Mouse (Mus musculus) gastrocnemius, postnatal 25 days (tissue): ENCODE results near the gene Olfr98. TPM values are rescaled to one million over a fixed set of nuclear protein-coding genes. Genes with fewer than 3 reads are reported as not detected.

Experiments used
- total RNA-seq, 2 experiments: library from RNA; stranded (reverse); gene quantifications; 1 replicate in 1 of 2; 2 replicates in 1 of 2; pipeline ENCODE4 v1.2.3; 2021

Gene Olfr98
- total RNA-seq, 2 experiments from 2014 or later, result not detected

Other genes with a start within 250 kb of the Olfr98 start
- gene Mog, start 240.4 kb downstream of the Olfr98 start, total RNA-seq, result not detected
- 10 to 100 TPM in 1 of 2 experiments, 1 to 10 TPM in 1; 8.8 to 11.0 TPM for gene Gabbr1, start 217.8 kb downstream of the Olfr98 start, total RNA-seq
- gene Olfr90, start 175.2 kb downstream of the Olfr98 start, total RNA-seq, result not detected
- gene Olfr91, start 165.5 kb downstream of the Olfr98 start, total RNA-seq, result not detected
- not detected for gene Olfr92, start 143.7 kb downstream of the Olfr98 start, total RNA-seq
- gene Olfr93, start 102.3 kb downstream of the Olfr98 start, total RNA-seq, result not detected
- gene Ubd, start 69.9 kb downstream of the Olfr98 start, total RNA-seq, result not detected
- not detected for gene Olfr94, start 62.8 kb downstream of the Olfr98 start, total RNA-seq
- gene Olfr95, start 50.6 kb downstream of the Olfr98 start, total RNA-seq, result not detected
- not detected for gene Olfr96, start 43.6 kb downstream of the Olfr98 start, total RNA-seq
- not detected for gene Olfr97, start 26.4 kb downstream of the Olfr98 start, total RNA-seq
- 1 to 10 TPM in 1 of 2 experiments, under 1 TPM in 1; 0.99 to 1.3 TPM for gene H2-M3, start 6.5 kb upstream of the Olfr98 start, total RNA-seq
- gene Olfr99, start 19.7 kb upstream of the Olfr98 start, total RNA-seq, result not detected
- gene Olfr101, start 40.6 kb upstream of the Olfr98 start, total RNA-seq, result not detected
- gene Olfr102, start 53.3 kb upstream of the Olfr98 start, total RNA-seq, result not detected
- not detected for gene Olfr103, start 75.9 kb upstream of the Olfr98 start, total RNA-seq
- not detected for gene Olfr104-ps, start 95.8 kb upstream of the Olfr98 start, total RNA-seq
- gene Olfr105-ps, start 115.3 kb upstream of the Olfr98 start, total RNA-seq, result not detected
- not detected for gene Olfr106-ps, start 126.6 kb upstream of the Olfr98 start, total RNA-seq
- gene Olfr107, start 135.5 kb upstream of the Olfr98 start, total RNA-seq, result not detected
- gene Olfr108, start 181.7 kb upstream of the Olfr98 start, total RNA-seq, result not detected
- not detected for gene Olfr109, start 195.2 kb upstream of the Olfr98 start, total RNA-seq
- gene H2-M2, start 219.8 kb upstream of the Olfr98 start, total RNA-seq, result not detected
- gene Olfr110, start 228.7 kb upstream of the Olfr98 start, total RNA-seq, result not detected
- gene Olfr111, start 244.3 kb upstream of the Olfr98 start, total RNA-seq, result not detected